Mouse (Mus musculus) embryonic fibroblast, embryonic 13.5 days (primary cell): ENCODE data around the gene H2-T24.
"Not testable (repeated sequence)": the region's sequence is repeated elsewhere in the genome, so short reads cannot be mapped to it uniquely, and the experiment has no call there.

ENCODE experiments used
- CTCF ChIP-seq: IDR thresholded peaks from 2 replicates; pipeline ENCODE4 v1.5.1; 2011; ENCODE audit warnings: mild to moderate bottlenecking, control low read depth, low read length, moderate library complexity, borderline replicate concordance; ENCODE audit not compliant: insufficient read depth
- POLR2A ChIP-seq: IDR thresholded peaks from 2 replicates; pipeline ENCODE4 v1.6.1; 2011; ENCODE audit warnings: low read depth, mild to moderate bottlenecking, control low read depth, low read length, moderate library complexity

- TF ChIP-seq CTCF, POLR2A: not testable (repeated sequence)
Measured at GRCm38 (mm10) chr17:36036126-36036525, 15.8 kb upstream of the H2-T24 start.
